Mouse (Mus musculus) liver, embryonic 14.5 days (tissue): ENCODE measurements around the gene Ptbp3. TPM values are rescaled to one million over a fixed set of nuclear protein-coding genes. Genes with fewer than 3 reads are reported as not detected.

ENCODE experiments used
- ATAC-seq: fragments of 200-750 bp; cut with Nextera tagmentation; 2 replicates; pipeline ENCODE4 v1.8.0; 2017; ENCODE audit warnings: moderate number of reproducible peaks, mild to moderate bottlenecking, moderate library complexity; ENCODE audit not compliant: insufficient read depth
- DNase-seq, 3 experiments: peaks; one replicate each; pipeline ENCODE4 v3.0.0-alpha.2; 2012 to 2013; ENCODE audit warnings: low read depth in 3 of 3, low spot score in 3 of 3
- H3K27ac ChIP-seq: fragments of 300-500 bp; sonication (generic); 2 replicates; pipeline ENCODE4 v1.5.1; 2014; ENCODE audit warnings: moderate library complexity, mild to moderate bottlenecking, control low read depth, inconsistent platforms
- H3K27me3 ChIP-seq: fragments of 300-500 bp; sonication (generic); 2 replicates; pipeline ENCODE4 v1.6.1; 2014; ENCODE audit warnings: mild to moderate bottlenecking, low read length, moderate library complexity; ENCODE audit not compliant: control insufficient read depth, insufficient read depth
- H3K36me3 ChIP-seq: fragments of 300-500 bp; sonication (generic); replicated peaks from 2 replicates; pipeline ENCODE4 v1.6.1; 2014; ENCODE audit warnings: low read depth; ENCODE audit not compliant: control insufficient read depth, insufficient read depth
- H3K4me1 ChIP-seq, 2 experiments: fragments of 200-500 bp in 1 of 2; fragments of 300-500 bp in 1 of 2; sonication (generic) in 1 of 2; replicated peaks; 2 replicates each; pipeline ENCODE4 v1.6.1; 2012 to 2014; ENCODE audit warnings: antibody characterized with exemption in 1 of 2, inconsistent platforms in 1 of 2, low read length in 1 of 2; ENCODE audit not compliant: control insufficient read depth in 2 of 2, insufficient read depth in 2 of 2
- H3K4me2 ChIP-seq: fragments of 300-500 bp; sonication (generic); 2 replicates; pipeline ENCODE4 v1.6.1; 2014; ENCODE audit warnings: low read depth, mild to moderate bottlenecking, control low read depth, moderate library complexity
- H3K4me3 ChIP-seq, 2 experiments: fragments of 200-500 bp in 1 of 2; fragments of 300-500 bp in 1 of 2; sonication (generic) in 1 of 2; 2 replicates each; pipeline ENCODE4 v1.5.1; 2012 to 2014; ENCODE audit warnings: low read depth in 2 of 2, low read length in 2 of 2, mild to moderate bottlenecking in 2 of 2, control low read depth in 1 of 2, inconsistent platforms in 1 of 2, moderate library complexity in 1 of 2; ENCODE audit not compliant: insufficient read depth in 1 of 2
- H3K9ac ChIP-seq: fragments of 300-500 bp; sonication (generic); replicated peaks from 2 replicates; pipeline ENCODE4 v1.6.1; 2014; ENCODE audit warnings: mild to moderate bottlenecking, control low read depth, moderate library complexity
- H3K9me3 ChIP-seq: fragments of 300-500 bp; sonication (generic); 2 replicates; pipeline ENCODE4 v1.6.1; 2016; ENCODE audit warnings: low read length, mixed read lengths; ENCODE audit not compliant: control insufficient read depth
- CTCF ChIP-seq: IDR thresholded peaks from 2 replicates; pipeline ENCODE4 v1.5.1; 2016; ENCODE audit warnings: antibody characterized with exemption, low read depth, control low read depth
- EP300 ChIP-seq: IDR thresholded peaks from 2 replicates; pipeline ENCODE4 v1.6.1; 2016; ENCODE audit warnings: antibody characterized with exemption, low read depth
- WGBS: fragments of 180-500 bp; shearing (Covaris S2); extraction: QIAGEN DNeasy Blood & Tissue Kit; methylation state at CpG from one replicate; pipeline ENCODE4 v1.1.7; 2014; ENCODE audit not compliant: insufficient replicate concordance; 5-methylcytosine and 5-hydroxymethylcytosine counted together
- polyA plus RNA-seq, 2 experiments: library from polyadenylated mRNA; depleted of rRNA in 1 of 2; stranded (reverse) in 1 of 2; unstranded in 1 of 2; fragments of >200 nt; fragmentation: Nextera tagmentation in 1 of 2; extraction: Ambion mirVana in 1 of 2; gene quantifications; 2 replicates each; pipeline versions ENCODE4 v1.2.1 to v1.2.3; 2012 to 2014

Gene Ptbp3
- polyA plus RNA-seq, 2 experiments, result 26.6 to 64.7 TPM

- H3K27ac ChIP-seq, result peak overlapping the region; percentile 20; the same call in 1 of the 2 replicates
- no peaks in the 10 kb centered on the region for H3K27me3 ChIP-seq
- H3K36me3 ChIP-seq, result no peaks in the 10 kb centered on the region
- TF ChIP-seq EP300 (no peak), CTCF (no peak)
- DNase-seq (no peak), ATAC-seq (no peak)
- peak overlapping the region; percentile 19 for H3K4me2 ChIP-seq
- no peak overlapping the region for H3K4me3 ChIP-seq
- H3K4me1 ChIP-seq, result peaks cover 7 to 23% of the 10 kb centered on the region in 2 experiments
- 51% methylated on average over 2 of the region's 2 CpGs for WGBS
- no peaks in the 10 kb centered on the region for H3K9me3 ChIP-seq
- H3K9ac ChIP-seq, result no peak overlapping the region
Measured at GRCm38 (mm10) chr4:59544654-59545053, 4.5 kb downstream of the Ptbp3 start.

GRCm38 (mm10) chr4:59543006-59543405 is 6.2 kb downstream of the Ptbp3 start:
- Histone ChIP-seq H3K9ac (no peak overlapping the region), H3K27me3 (no peaks in the 10 kb centered on the region), H3K4me3 (no peak overlapping the region), H3K9me3 (no peaks in the 10 kb centered on the region), H3K4me1 (peaks cover 14 to 23% of the 10 kb centered on the region in 2 experiments), H3K4me2 (no peak overlapping the region), H3K36me3 (no peaks in the 10 kb centered on the region), H3K27ac (no peak overlapping the region)
- ATAC-seq (no peak), DNase-seq (no peak)
- TF ChIP-seq EP300 (no peak), CTCF (peak; percentile 59)

DNA sequence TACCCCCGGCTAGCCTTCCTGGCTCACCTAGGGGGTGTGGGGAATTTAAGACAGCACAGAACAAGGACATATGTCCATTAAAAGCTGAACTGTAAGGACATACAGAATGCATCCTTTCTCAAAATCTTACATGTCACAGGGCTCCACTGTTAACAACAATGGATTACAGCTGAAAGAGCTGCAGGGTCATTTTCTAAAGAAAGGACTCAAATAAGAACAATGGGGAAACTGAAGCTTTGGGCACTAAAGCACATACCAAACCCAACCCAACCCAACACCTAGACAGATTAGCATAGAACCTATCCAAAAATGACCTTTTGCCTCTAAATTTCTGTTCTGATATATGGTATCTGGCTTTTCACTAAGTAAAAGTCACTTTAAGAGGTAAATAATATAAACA is 12.9 kb downstream of the Ptbp3 start:
- Histone ChIP-seq H3K9ac (no peak overlapping the region), H3K4me2 (no peak overlapping the region), H3K4me3 (no peak overlapping the region), H3K9me3 (no peaks in the 10 kb centered on the region), H3K4me1 (peaks cover 44 to 50% of the 10 kb centered on the region in 2 experiments), H3K36me3 (peaks cover 2% of the 10 kb centered on the region), H3K27me3 (no peaks in the 10 kb centered on the region), H3K27ac (peak overlapping the region; percentile 2; the same call in 1 of the 2 replicates)
- ATAC-seq (no peak), DNase-seq (no peak)
- 78% methylated on average over 1 of the region's 1 CpGs for WGBS
- TF ChIP-seq CTCF (no peak), EP300 (no peak)

- Histone ChIP-seq H3K4me3 (no peak overlapping the region), H3K36me3 (peaks cover 2% of the 10 kb centered on the region), H3K27me3 (no peaks in the 10 kb centered on the region), H3K9ac (no peak overlapping the region), H3K4me2 (peak overlapping the region; percentile 12; the same call in 1 of the 2 replicates), H3K27ac (peak overlapping the region; percentile 52), H3K9me3 (no peaks in the 10 kb centered on the region), H3K4me1 (peaks cover 51 to 56% of the 10 kb centered on the region in 2 experiments)
- ATAC-seq, result no peak
- no peak for TF ChIP-seq CTCF
- no peak for TF ChIP-seq EP300
- no peak for DNase-seq
Measured at GRCm38 (mm10) chr4:59535624-59536023, 13.5 kb downstream of the Ptbp3 start.

- 13% methylated on average over 2 of the region's 2 CpGs for WGBS
- no peaks in the 10 kb centered on the region for H3K27me3 ChIP-seq
- H3K9ac ChIP-seq, result peak overlapping the region; percentile 79
- peak overlapping the region; percentile 84 for H3K4me2 ChIP-seq
- H3K9me3 ChIP-seq, result no peaks in the 10 kb centered on the region
- H3K4me3 ChIP-seq, result peak overlapping the region in 1 of 2 experiments; percentile 37; a peak in 2 of 4 replicates
- H3K4me1 ChIP-seq, result peaks cover 60 to 70% of the 10 kb centered on the region in 2 experiments
- DNase-seq (peak; percentile 79 to 89 (median 83)), ATAC-seq (peak; percentile 91)
- TF ChIP-seq CTCF (no peak), EP300 (peak; percentile 100)
- peak overlapping the region; percentile 97 for H3K27ac ChIP-seq
- H3K36me3 ChIP-seq, result peaks cover 2% of the 10 kb centered on the region
Measured at GRCm38 (mm10) chr4:59533268-59533667, 15.9 kb downstream of the Ptbp3 start.
